Mouse (Mus musculus): ENCODE measurements around the gene Notch4. TPM values are rescaled to one million over a fixed set of nuclear protein-coding genes. Genes with fewer than 3 reads are reported as not detected.

Gene Notch4
- polyA plus RNA-seq, 1 experiment = 1.0 TPM

DNA sequence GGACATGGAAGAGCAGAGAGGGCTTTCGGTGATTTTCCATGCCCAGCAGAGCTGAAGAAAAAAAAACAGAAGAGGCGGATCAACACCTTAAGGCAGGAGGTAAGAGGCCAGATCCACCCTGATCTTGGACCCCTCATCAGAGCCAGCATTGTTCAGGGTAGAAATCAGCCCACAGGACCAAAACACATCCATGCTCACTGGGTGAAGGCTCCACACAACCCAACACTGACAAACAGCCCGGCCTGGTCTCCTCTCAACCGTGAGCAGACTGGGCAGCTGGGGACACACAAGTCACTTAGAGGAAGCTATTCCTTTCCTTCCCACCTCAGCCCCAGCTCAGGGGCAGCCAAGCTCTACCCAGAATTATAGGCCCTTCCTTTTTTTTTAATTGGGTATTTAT is 16.5 kb upstream of the Notch4 start:
- Histone ChIP-seq H3K4me3 (replicated peaks; ENCODE audit: control insufficient read depth, low read depth, low read length) (no peak overlapping the region), H3K27ac (ENCODE audit: control insufficient read depth, insufficient read depth, low read depth, low read length, poor library complexity) (no peak overlapping the region), H3K4me1 (ENCODE audit: control insufficient read depth, insufficient read depth, low read length) (no peaks in the 10 kb centered on the region)
- WGBS = 73% methylated on average over 4 of the region's 4 CpGs
- no peak for TF ChIP-seq CTCF (IDR thresholded peaks at IDR 0.05; ENCODE audit: control insufficient read depth, insufficient read depth, low read length)
- TF ChIP-seq POLR2A (IDR thresholded peaks at IDR 0.05; ENCODE audit: borderline replicate concordance, control insufficient read depth, low read depth, low read length) = no peak

DNA sequence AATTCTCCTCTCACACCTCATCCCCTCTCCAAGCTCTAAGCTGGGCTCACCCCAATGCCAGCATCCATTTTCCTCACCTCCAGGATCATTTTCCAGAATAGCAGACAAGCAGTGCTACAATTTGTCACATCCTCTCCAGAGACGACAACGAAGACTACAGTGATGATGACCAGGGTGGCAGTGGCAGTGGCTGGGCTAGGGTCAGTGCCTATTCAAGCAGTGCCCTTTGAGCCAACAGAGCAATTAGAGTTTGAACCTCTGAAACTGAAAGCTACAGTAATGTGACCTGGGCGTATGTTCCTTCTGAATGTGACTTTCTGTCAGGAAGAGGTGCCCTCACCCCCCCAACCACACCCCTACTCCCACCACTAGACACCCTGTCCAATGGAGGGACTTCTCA is 14.9 kb upstream of the Notch4 start:
- Histone ChIP-seq H3K4me1 (ENCODE audit: control insufficient read depth, insufficient read depth, low read length) (no peaks in the 10 kb centered on the region), H3K4me3 (replicated peaks; ENCODE audit: control insufficient read depth, low read depth, low read length) (no peak overlapping the region), H3K27ac (ENCODE audit: control insufficient read depth, insufficient read depth, low read depth, low read length, poor library complexity) (no peak overlapping the region)
- 76% methylated on average over 3 of the region's 3 CpGs for WGBS
- TF ChIP-seq POLR2A (IDR thresholded peaks at IDR 0.05; ENCODE audit: borderline replicate concordance, control insufficient read depth, low read depth, low read length) (no peak), CTCF (IDR thresholded peaks at IDR 0.05; ENCODE audit: control insufficient read depth, insufficient read depth, low read length) (no peak)

DNA sequence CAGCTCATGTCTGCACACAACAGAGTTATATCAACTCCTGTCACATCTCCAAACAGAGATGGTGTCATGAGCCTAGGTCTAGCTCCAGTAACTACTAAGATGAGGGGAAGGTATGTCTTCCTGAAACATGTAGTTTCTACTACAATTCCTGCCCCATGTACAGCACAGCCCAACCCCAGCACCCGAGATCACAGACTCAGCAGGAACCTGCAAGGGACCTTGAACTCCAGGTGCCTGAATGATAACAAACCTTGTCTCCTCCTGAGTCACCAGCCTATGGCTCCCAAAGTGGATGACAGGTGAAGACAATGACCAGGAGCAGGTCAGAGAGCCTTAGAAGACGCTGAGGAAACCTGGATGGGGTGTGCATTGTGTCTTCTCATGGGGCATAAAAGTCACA is 14.2 kb upstream of the Notch4 start:
- Histone ChIP-seq H3K4me3 (replicated peaks; ENCODE audit: control insufficient read depth, low read depth, low read length) (no peak overlapping the region), H3K27ac (ENCODE audit: control insufficient read depth, insufficient read depth, low read depth, low read length, poor library complexity) (no peak overlapping the region), H3K4me1 (ENCODE audit: control insufficient read depth, insufficient read depth, low read length) (no peaks in the 10 kb centered on the region)
- TF ChIP-seq POLR2A (IDR thresholded peaks at IDR 0.05; ENCODE audit: borderline replicate concordance, control insufficient read depth, low read depth, low read length) = no peak
- 75% methylated on average over 2 of the region's 2 CpGs for WGBS

DNA sequence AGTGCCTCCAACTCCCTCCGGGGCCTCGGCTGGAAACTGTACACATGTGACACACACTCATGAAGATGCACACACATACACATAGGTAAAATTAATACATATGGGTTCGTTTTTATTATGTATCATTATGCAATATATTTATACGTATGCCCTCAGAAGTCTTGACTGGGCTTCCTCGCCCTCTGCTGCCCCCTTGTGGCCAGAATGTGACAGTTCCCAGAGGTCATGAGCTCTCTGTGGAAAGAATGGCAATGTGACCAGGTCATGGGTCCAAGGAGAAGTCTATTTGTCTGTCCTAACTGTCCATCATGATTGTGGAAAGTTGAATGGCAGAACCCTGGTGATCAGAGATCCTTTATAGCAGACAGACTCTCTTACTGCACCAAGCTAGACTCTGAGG is 8.6 kb upstream of the Notch4 start:
- Histone ChIP-seq H3K27ac (ENCODE audit: control insufficient read depth, insufficient read depth, low read depth, low read length, poor library complexity) (no peak overlapping the region), H3K4me3 (replicated peaks; ENCODE audit: control insufficient read depth, low read depth, low read length) (no peak overlapping the region), H3K4me1 (ENCODE audit: control insufficient read depth, insufficient read depth, low read length) (peaks cover 2% of the 10 kb centered on the region)
- WGBS = 22% methylated on average over 5 of the region's 5 CpGs
- TF ChIP-seq CTCF (IDR thresholded peaks at IDR 0.05; ENCODE audit: control insufficient read depth, insufficient read depth, low read length) (peak; percentile 93), POLR2A (IDR thresholded peaks at IDR 0.05; ENCODE audit: borderline replicate concordance, control insufficient read depth, low read depth, low read length) (no peak)

DNA sequence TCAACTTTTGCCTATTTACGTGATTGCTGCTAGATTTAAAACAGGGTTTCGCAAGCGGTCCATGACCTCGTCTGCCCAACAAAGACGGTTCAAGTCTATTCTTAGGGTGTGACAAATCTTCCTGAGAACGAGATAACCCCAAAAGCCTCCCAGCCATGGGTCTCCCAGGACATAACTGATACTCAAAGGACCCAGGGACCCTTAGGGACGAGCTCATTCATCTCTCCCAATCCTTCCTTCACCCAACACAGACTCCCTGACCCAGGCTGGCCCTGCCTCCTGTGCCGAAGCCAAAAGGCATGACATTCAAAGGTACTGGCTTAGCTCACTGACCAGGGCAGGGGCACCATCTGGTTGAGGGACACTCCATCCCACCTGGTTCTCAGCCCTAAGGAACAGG is 7.7 kb upstream of the Notch4 start:
- Histone ChIP-seq H3K4me1 (ENCODE audit: control insufficient read depth, insufficient read depth, low read length) (peaks cover 3% of the 10 kb centered on the region), H3K4me3 (replicated peaks; ENCODE audit: control insufficient read depth, low read depth, low read length) (no peak overlapping the region), H3K27ac (ENCODE audit: control insufficient read depth, insufficient read depth, low read depth, low read length, poor library complexity) (no peak overlapping the region)
- WGBS = 51% methylated on average over 8 of the region's 8 CpGs
- no peak for TF ChIP-seq POLR2A (IDR thresholded peaks at IDR 0.05; ENCODE audit: borderline replicate concordance, control insufficient read depth, low read depth, low read length)
- no peak for TF ChIP-seq CTCF (IDR thresholded peaks at IDR 0.05; ENCODE audit: control insufficient read depth, insufficient read depth, low read length)

DNA sequence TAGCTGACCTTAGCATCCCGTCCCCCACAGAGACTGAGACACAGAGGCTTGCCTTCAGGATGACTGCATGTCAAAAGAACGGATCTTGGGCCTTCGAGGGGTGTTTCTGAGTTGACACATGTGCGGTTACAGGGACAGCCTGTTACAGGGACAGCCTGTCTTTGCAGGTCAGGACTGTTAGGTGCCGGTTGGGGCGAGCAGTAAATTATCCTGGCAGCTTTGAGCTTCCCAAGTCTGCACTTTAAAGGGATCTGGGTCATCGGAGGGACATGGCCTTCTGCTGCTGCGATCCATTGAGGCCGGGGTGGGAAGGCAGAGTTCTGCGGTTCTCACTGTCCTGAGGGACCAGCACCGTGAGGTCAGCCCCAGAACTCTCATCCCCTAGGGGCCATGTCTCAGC is 6.7 kb upstream of the Notch4 start:
- H3K4me1 ChIP-seq (ENCODE audit: control insufficient read depth, insufficient read depth, low read length) = peaks cover 4% of the 10 kb centered on the region
- 75% methylated on average over 11 of the region's 11 CpGs for WGBS

DNA sequence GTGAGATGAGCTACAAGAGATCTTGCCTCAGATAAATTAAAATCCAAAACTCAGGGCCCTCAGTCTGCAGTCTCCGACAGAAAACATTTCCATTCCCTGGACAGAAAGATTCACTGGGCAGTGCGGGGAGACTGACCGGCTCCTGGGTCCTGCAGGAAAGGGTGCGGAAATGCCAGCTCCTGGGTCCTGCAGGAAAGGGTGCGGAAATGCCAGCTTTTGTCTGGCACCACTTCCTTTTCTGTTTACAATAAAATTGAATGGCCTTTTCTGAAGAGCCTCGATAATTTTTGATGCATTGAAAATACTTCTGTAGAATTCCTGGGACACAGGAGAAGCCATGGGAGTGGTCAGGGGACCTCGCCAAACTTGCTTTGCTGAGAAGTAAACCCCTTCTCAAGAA is 5.0 kb upstream of the Notch4 start:
- WGBS = 85% methylated on average over 7 of the region's 7 CpGs
- no peak for TF ChIP-seq POLR2A (IDR thresholded peaks at IDR 0.05; ENCODE audit: borderline replicate concordance, control insufficient read depth, low read depth, low read length)
- TF ChIP-seq CTCF (IDR thresholded peaks at IDR 0.05; ENCODE audit: control insufficient read depth, insufficient read depth, low read length) = no peak
- peaks cover 4% of the 10 kb centered on the region for H3K4me1 ChIP-seq (ENCODE audit: control insufficient read depth, insufficient read depth, low read length)
- no peak overlapping the region for H3K27ac ChIP-seq (ENCODE audit: control insufficient read depth, insufficient read depth, low read depth, low read length, poor library complexity)
- H3K4me3 ChIP-seq (replicated peaks; ENCODE audit: control insufficient read depth, low read depth, low read length) = no peak overlapping the region

More for the DNA sequence above, 6.7 kb upstream of the Notch4 start:
- TF ChIP-seq POLR2A (IDR thresholded peaks at IDR 0.05; ENCODE audit: borderline replicate concordance, control insufficient read depth, low read depth, low read length) (no peak), CTCF (IDR thresholded peaks at IDR 0.05; ENCODE audit: control insufficient read depth, insufficient read depth, low read length) (no peak)
- Histone ChIP-seq H3K27ac (ENCODE audit: control insufficient read depth, insufficient read depth, low read depth, low read length, poor library complexity) (no peak overlapping the region), H3K4me3 (replicated peaks; ENCODE audit: control insufficient read depth, low read depth, low read length) (no peak overlapping the region)

DNA sequence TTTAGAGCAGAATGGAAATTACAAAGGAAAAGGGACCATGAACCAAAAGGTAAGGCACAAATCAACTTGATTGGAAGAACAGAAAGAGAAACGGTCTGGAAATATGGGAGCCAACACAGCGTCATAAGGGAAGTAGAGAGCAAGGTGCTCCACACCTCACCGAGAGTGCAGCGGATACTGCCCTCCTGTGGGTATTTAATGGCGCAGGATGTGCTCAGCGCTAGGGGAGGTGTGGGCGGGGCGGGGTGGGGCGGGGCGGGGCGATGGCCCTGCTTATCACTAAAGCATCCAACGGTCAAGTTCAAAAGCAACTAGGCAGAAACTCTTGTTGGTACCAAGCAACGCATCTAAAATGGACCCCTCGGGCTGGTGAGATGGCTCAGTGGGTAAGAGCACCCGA is 4.2 kb upstream of the Notch4 start:
- no peak overlapping the region for H3K27ac ChIP-seq (ENCODE audit: control insufficient read depth, insufficient read depth, low read depth, low read length, poor library complexity)
- WGBS = 39% methylated on average over 15 of the region's 15 CpGs
- TF ChIP-seq CTCF (IDR thresholded peaks at IDR 0.05; ENCODE audit: control insufficient read depth, insufficient read depth, low read length) (peak; percentile 42; the same call in 1 of the 2 replicates), POLR2A (IDR thresholded peaks at IDR 0.05; ENCODE audit: borderline replicate concordance, control insufficient read depth, low read depth, low read length) (no peak)
- no peak overlapping the region for H3K4me3 ChIP-seq (replicated peaks; ENCODE audit: control insufficient read depth, low read depth, low read length)
- peaks cover 4% of the 10 kb centered on the region for H3K4me1 ChIP-seq (ENCODE audit: control insufficient read depth, insufficient read depth, low read length)

DNA sequence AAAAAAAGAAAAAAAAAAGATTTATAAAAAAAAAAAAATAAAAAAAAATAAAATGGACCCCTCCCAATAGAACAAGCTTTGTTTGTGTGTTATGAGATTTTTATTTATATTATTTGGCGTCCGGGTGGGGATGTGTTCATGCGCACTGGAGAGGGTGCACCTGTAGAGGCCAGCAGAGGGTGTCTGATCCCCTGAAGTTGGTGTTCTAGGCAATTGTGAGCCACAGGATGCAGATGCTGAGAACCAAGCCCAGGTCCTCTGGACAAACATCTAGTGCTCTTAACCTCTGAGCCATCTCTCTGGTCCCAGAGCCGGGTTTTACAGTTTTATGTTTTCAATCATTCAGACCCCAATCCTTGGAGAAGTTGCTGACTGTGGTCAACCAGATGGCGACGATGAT is 3.6 kb upstream of the Notch4 start:
- Histone ChIP-seq H3K4me3 (replicated peaks; ENCODE audit: control insufficient read depth, low read depth, low read length) (no peak overlapping the region), H3K27ac (ENCODE audit: control insufficient read depth, insufficient read depth, low read depth, low read length, poor library complexity) (no peak overlapping the region; the same call in 1 of the 2 replicates), H3K4me1 (ENCODE audit: control insufficient read depth, insufficient read depth, low read length) (peaks cover 4% of the 10 kb centered on the region)
- TF ChIP-seq CTCF (IDR thresholded peaks at IDR 0.05; ENCODE audit: control insufficient read depth, insufficient read depth, low read length) (no peak; the same call in 1 of the 2 replicates), POLR2A (IDR thresholded peaks at IDR 0.05; ENCODE audit: borderline replicate concordance, control insufficient read depth, low read depth, low read length) (no peak)
- WGBS = 77% methylated on average over 6 of the region's 6 CpGs

All from bone marrow, adult 2 months (tissue).